Mouse (Mus musculus): ENCODE data around the gene Klhdc8b. TPM values are rescaled to one million over a fixed set of nuclear protein-coding genes. Genes with fewer than 3 reads are reported as not detected.

Klhdc8b gene
- polyA plus RNA-seq, 1 experiment from 2014 or later: 37.8 TPM

DNA sequence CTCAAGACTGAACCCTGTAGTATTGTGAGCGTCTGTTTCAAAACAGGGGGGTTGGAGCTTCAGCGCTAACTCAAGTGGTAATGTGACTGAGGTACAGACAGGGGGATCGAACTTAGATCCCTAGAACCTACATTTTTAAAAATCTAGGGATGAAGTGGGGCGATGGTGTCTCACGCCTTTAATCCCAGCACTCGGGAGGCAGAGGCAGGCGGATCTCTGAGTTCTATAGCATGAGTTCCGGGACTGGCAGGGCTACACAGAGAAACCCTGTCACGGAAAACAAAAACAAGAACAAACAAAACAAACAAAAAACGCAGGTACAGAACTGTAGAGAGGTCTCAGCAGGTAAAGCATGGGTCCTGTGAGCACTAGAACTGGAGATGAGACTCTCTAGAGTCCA, 4.4 kb downstream of the Klhdc8b start:
- Histone ChIP-seq H3K4me1 (peaks cover 22% of the 10 kb centered on the region), H3K27me3 (no peaks in the 10 kb centered on the region), H3K27ac (no peak overlapping the region), H3K9ac (no peak overlapping the region), H3K4me2 (replicated peaks) (no peak overlapping the region), H3K4me3 (no peak overlapping the region), H3K9me3 (no peaks in the 10 kb centered on the region), H3K36me3 (no peaks in the 10 kb centered on the region)
- no peak for ATAC-seq (ENCODE audit: low FRiP score, low read depth)
- 86% methylated on average over 10 of the region's 10 CpGs for WGBS

DNA sequence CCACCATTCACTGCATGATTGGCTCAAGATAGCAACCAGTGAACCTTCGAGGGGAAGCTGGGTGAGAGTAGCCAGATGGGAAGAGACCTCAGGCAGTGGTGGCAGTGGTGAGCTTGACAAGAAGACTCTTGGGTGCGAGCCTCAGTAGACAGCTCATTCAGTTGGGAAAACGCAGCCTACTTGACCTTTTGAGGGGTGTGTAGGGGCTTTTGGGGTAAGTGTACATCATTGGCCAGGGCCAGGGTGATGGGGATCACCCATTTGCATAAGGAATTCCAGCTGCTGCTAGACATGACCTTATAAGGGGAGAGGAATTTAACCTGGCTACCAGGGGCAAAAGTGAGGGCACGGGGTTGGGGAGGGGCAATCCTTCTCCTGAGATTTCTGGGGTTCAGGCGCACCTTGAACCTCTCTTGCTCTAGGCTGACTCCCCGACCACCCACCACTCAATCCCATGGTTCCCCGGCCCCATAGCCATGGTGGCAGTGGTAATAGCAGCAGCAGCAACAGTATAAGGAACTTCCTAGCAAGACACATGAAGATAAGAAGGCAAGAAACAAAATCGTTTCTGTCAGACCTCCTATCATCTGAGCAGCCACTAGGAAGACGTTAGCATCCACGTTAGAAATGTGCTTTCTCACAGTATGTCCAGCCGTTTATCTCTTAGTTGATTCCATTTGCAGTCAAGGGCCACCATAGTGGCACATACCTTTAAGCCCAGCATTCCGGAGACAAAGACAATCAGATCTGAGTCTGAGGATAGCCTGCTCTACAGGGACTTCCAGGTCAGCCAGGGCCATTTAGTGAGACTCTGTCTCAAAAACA, 5.4 kb downstream of the Klhdc8b start:
- no peak overlapping the region for H3K27ac ChIP-seq
- H3K4me1 ChIP-seq: peaks cover 23% of the 10 kb centered on the region
- H3K4me2 ChIP-seq (replicated peaks): no peak overlapping the region
- no peak for ATAC-seq (ENCODE audit: low FRiP score, low read depth)
- no peak overlapping the region for H3K9ac ChIP-seq
- WGBS: 78% methylated on average over 12 of the region's 12 CpGs
- no peaks in the 10 kb centered on the region for H3K9me3 ChIP-seq
- no peak overlapping the region for H3K4me3 ChIP-seq
- no peaks in the 10 kb centered on the region for H3K36me3 ChIP-seq
- no peaks in the 10 kb centered on the region for H3K27me3 ChIP-seq

DNA sequence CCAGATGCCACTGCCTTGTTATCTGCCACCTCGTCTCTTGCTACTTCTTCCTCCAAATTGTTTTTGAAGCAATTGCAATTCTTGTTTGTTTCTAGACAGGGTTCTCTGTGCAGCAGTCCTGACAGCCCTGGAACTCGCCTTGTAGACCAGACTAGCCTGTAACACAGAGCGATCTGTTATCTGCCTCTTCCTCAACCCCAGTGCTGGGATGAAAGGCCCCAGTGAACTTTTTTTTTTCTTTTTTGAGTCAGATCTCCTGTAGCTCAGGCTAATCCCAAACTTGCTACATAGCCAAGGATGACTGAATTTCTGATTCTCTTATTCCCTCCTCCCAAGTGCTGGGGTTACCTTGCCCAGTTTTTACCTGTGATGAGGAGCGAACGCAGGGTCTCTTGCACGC, 7.0 kb downstream of the Klhdc8b start:
- peaks cover 39% of the 10 kb centered on the region for H3K4me1 ChIP-seq
- H3K27me3 ChIP-seq: no peaks in the 10 kb centered on the region
- no peak overlapping the region for H3K4me2 ChIP-seq (replicated peaks)
- no peaks in the 10 kb centered on the region for H3K36me3 ChIP-seq
- no peak overlapping the region for H3K9ac ChIP-seq
- ATAC-seq (ENCODE audit: low FRiP score, low read depth): no peak
- H3K4me3 ChIP-seq: no peak overlapping the region
- H3K27ac ChIP-seq: no peak overlapping the region
- WGBS: 84% methylated on average over 6 of the region's 6 CpGs
- H3K9me3 ChIP-seq: no peaks in the 10 kb centered on the region

DNA sequence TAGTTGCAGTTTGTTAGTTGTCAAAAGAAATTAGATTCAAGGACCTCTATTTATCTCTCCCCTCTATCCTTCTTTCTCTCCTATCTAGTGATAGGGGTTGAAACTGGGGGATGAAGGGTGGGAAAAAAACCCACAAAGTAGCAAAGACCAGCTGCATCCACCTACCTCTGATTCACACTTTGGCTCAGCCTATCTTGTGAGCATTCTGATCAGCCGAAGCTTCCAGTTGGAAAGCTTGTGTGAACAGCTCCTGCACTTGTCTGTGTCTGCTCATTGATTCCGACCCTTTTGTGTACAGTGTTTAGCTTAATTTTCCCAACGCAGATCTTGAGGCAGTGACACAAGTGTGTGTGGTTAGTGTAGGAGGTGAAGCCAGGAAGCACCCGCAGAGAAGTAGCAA, 7.9 kb downstream of the Klhdc8b start:
- H3K4me1 ChIP-seq: peaks cover 41% of the 10 kb centered on the region
- H3K4me2 ChIP-seq (replicated peaks): peak overlapping the region; percentile 77
- peak overlapping the region; percentile 79 for H3K27ac ChIP-seq
- H3K9me3 ChIP-seq: no peaks in the 10 kb centered on the region
- no peak for ATAC-seq (ENCODE audit: low FRiP score, low read depth)
- peak overlapping the region; percentile 63 for H3K4me3 ChIP-seq
- 82% methylated on average over 4 of the region's 4 CpGs for WGBS
- H3K36me3 ChIP-seq: peaks cover 7% of the 10 kb centered on the region
- H3K9ac ChIP-seq: peak overlapping the region; percentile 71
- H3K27me3 ChIP-seq: no peaks in the 10 kb centered on the region

DNA sequence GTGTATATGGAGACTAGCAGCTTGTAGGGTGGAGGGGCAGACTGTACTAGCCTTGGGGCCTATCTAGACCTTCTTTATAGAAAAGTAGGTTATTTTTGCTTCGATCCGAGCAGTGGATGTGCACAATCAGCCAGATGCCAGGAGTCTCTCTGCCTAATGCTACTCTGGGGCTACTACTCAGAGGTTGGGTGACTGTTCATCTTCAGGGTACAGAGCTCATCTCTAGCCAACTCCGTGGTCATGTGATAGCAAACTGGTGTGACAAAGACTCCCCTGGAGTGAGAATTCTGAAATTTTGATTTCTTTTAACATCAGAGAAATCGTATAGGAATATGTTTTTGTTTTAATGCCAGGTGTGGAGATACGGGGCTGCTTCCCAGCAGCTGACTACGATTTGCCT, 8.5 kb downstream of the Klhdc8b start:
- no peaks in the 10 kb centered on the region for H3K9me3 ChIP-seq
- H3K27ac ChIP-seq: peak overlapping the region; percentile 79
- ATAC-seq (ENCODE audit: low FRiP score, low read depth): peak; percentile 2; the same call in 1 of the 2 replicates
- 26% methylated on average over 6 of the region's 6 CpGs for WGBS
- peaks cover 12% of the 10 kb centered on the region for H3K36me3 ChIP-seq
- H3K4me1 ChIP-seq: peaks cover 41% of the 10 kb centered on the region
- H3K9ac ChIP-seq: peak overlapping the region; percentile 71
- H3K4me2 ChIP-seq (replicated peaks): peak overlapping the region; percentile 77
- no peaks in the 10 kb centered on the region for H3K27me3 ChIP-seq
- H3K4me3 ChIP-seq: peak overlapping the region; percentile 63

DNA sequence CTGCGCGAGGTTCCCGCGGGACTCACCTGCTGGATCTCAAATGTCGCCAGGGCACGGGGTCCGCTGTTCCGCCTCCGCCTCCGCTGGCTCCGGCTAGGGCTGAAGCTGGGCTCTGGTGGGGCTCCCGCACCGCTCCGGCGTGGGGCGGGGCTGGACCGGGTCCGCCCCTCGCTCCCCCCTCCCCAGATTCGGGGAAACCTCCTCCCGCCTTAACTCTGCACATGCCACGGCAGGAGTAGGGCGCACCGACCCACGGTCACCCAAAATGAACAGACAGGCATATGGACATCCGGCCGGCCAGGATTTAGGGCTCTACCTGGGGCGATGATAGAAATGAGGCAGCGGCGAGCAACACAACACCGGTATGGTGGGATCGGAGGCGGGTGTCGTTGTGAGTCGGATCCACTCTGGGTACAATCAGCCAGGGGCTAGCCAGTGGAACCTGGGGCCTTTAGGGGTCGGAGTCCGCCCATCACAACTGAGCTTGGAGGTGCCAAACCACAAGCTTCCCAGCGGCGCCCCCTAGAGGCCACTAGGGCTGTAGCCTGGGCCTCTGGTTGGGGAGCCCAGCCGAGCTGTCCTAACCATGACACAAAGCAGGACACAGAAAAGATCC, 9.0 kb downstream of the Klhdc8b start:
- H3K27me3 ChIP-seq: no peaks in the 10 kb centered on the region
- H3K4me3 ChIP-seq: peak overlapping the region; percentile 63
- H3K9ac ChIP-seq: peak overlapping the region; percentile 71
- H3K4me1 ChIP-seq: peaks cover 41% of the 10 kb centered on the region
- ATAC-seq (ENCODE audit: low FRiP score, low read depth): peak; percentile 94
- WGBS: under 1% methylated on average over 39 of the region's 40 CpGs
- H3K27ac ChIP-seq: peak overlapping the region; percentile 79
- peaks cover 17% of the 10 kb centered on the region for H3K36me3 ChIP-seq
- H3K9me3 ChIP-seq: no peaks in the 10 kb centered on the region
- peak overlapping the region; percentile 77 for H3K4me2 ChIP-seq (replicated peaks)

DNA sequence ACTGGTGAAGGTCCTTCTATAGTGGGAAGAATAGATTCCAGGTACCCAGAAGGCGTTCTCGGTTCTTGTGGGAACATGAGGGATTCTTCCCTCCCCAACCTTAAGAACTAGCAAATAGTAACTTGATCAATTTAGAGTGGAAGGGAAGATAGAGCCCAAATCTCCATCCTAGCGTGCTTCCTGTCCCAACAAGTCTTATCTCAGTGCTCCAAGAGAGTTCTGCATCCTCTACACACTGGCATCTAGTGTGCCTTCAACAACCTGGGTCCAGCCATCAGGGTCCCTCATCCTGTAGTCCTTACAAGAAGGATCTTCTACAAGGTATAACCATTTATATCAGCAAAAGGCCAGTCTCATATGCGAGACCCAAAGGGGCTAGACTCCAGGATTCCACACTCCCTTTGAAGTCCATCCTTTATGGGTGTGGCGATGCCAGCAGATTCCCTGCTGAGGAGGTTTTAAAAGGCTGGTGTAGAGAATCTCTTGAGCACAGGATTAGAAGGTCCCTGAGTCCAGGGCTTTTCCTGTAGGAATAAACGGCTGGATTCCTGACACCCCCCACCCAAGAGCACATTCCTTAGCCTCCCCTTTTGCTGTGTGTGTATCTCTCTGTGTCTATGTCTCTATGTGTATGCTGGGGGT, 9.7 kb downstream of the Klhdc8b start:
- ATAC-seq (ENCODE audit: low FRiP score, low read depth): no peak
- H3K27ac ChIP-seq: peak overlapping the region; percentile 79
- no peaks in the 10 kb centered on the region for H3K9me3 ChIP-seq

DNA sequence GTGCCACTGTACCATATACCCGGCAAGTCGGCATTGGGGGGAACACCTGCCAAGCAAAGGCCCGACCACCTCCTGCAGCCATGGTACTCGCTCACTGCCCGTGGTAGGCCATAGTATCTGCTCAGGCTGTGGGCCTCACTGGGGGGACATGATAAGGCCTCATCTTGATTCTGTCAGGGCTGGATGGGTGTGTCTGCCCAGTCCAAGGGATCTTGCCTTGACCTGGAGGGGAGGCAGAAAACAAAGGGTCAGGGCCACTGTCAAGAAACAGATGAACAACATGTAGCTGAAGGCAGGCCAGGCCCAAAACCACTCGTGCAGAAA, 10.2 kb downstream of the Klhdc8b start:
- Histone ChIP-seq H3K27ac (peak overlapping the region; percentile 79), H3K4me1 (peaks cover 41% of the 10 kb centered on the region), H3K4me2 (replicated peaks) (peak overlapping the region; percentile 77), H3K4me3 (peak overlapping the region; percentile 63), H3K9ac (peak overlapping the region; percentile 71), H3K36me3 (peaks cover 18% of the 10 kb centered on the region), H3K27me3 (no peaks in the 10 kb centered on the region), H3K9me3 (no peaks in the 10 kb centered on the region)
- 81% methylated on average over 6 of the region's 6 CpGs for WGBS
- no peak for ATAC-seq (ENCODE audit: low FRiP score, low read depth)

More for the DNA sequence above, 9.7 kb downstream of the Klhdc8b start:
- peak overlapping the region; percentile 71 for H3K9ac ChIP-seq
- peaks cover 41% of the 10 kb centered on the region for H3K4me1 ChIP-seq
- H3K36me3 ChIP-seq: peaks cover 18% of the 10 kb centered on the region
- H3K27me3 ChIP-seq: no peaks in the 10 kb centered on the region
- peak overlapping the region; percentile 63 for H3K4me3 ChIP-seq
- WGBS: 44% methylated on average over 6 of the region's 6 CpGs
- peak overlapping the region; percentile 77 for H3K4me2 ChIP-seq (replicated peaks)

DNA sequence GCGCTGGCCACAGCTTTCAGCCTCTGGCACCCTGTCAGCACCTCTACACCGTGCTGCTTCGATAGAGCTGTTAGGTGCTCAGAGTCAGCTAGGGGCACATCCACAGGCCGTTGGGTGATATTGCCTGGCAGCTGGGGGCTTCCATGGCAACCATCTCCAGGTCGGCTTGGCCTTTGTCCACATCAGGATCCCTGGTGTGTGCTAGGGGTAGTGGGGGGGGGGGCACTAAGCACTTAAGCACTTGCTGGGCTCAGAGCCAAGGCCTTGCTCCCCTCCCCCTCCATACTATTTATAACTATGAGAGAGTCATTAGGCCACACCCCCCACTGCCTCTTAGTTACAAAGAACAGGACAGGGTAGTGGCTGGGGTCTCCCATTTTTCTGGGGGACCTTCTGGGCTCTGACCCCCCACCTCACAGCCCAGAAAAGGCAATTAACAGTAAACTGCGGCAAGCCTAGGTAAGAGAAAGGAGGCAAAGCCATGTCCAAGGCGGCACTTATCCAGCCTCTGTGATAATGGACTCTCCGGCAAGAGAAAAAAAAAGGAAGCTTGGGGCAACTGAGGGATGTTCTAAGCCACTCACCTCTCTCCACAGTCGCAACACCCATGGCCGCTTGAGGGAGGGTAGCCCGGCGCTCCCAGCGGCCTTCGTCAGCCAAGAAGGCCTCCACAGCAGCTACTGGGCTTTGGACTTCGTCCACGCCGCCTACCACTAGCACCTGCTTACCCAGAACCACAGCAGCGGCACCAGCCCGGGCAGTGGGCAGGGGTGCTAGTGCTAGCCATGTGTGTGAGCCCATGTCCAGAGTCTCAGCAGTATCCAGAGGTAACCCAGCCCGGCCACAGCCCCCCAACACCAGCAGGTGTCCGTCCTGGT, 10.8 kb downstream of the Klhdc8b start:
- 62% methylated on average over 21 of the region's 21 CpGs for WGBS
- peak overlapping the region; percentile 71 for H3K9ac ChIP-seq

DNA sequence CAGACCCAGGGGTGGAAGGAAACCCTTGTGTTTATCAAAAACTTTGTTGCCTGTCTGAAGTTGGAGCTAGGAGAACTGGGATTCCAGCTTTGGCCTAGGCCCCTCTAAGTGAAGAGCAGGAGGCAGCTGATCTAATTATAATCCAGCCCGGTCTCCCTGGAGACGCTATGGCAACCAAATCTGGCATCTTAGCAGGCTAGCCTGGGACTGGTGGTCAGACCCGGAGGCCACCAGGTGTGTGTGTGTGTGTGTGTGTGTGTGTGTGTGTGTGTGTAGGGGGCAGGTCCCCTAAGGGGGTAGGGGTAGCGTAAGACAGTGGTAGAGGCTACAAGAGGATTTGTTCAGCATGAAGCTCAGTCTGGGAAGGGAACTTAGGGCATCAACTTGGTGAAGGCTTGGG, 11.5 kb downstream of the Klhdc8b start:
- H3K4me2 ChIP-seq (replicated peaks): peak overlapping the region; percentile 77
- H3K9me3 ChIP-seq: no peaks in the 10 kb centered on the region
- peak overlapping the region; percentile 27 for H3K9ac ChIP-seq
- H3K4me3 ChIP-seq: peak overlapping the region; percentile 63; the same call in 1 of the 2 replicates
- peak overlapping the region; percentile 73; the same call in 1 of the 2 replicates for H3K27ac ChIP-seq
- peaks cover 18% of the 10 kb centered on the region for H3K36me3 ChIP-seq
- peak; percentile 2; the same call in 1 of the 2 replicates for ATAC-seq (ENCODE audit: low FRiP score, low read depth)
- H3K27me3 ChIP-seq: no peaks in the 10 kb centered on the region
- H3K4me1 ChIP-seq: peaks cover 51% of the 10 kb centered on the region
- WGBS: 56% methylated on average over 4 of the region's 4 CpGs

More for the DNA sequence above, 10.8 kb downstream of the Klhdc8b start:
- ATAC-seq (ENCODE audit: low FRiP score, low read depth): peak; percentile 29
- H3K4me3 ChIP-seq: peak overlapping the region; percentile 63
- H3K27ac ChIP-seq: peak overlapping the region; percentile 73
- H3K4me2 ChIP-seq (replicated peaks): peak overlapping the region; percentile 77
- H3K9me3 ChIP-seq: no peaks in the 10 kb centered on the region
- no peaks in the 10 kb centered on the region for H3K27me3 ChIP-seq
- H3K4me1 ChIP-seq: peaks cover 47% of the 10 kb centered on the region
- peaks cover 18% of the 10 kb centered on the region for H3K36me3 ChIP-seq

DNA sequence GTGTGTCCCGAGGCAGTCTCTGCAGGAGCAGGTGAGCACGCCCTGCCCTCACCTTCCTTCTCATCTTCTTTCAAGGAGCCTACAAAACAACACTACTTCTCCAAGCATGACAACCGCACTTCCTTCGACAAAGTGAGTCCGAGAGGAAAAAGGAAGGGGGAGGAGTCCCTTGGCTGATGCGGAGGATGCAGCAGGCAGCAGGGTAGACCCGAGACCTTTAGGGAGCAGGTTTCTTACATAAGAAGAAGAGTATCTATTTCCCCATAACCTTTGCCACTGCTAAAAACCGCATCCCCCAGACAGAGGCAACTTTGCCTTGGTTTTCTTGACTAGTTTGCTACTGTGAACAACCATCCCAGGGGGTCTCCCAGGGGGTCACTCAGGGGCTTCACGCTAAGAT, 16.3 kb downstream of the Klhdc8b start:
- Histone ChIP-seq H3K4me2 (replicated peaks) (no peak overlapping the region), H3K27me3 (no peaks in the 10 kb centered on the region), H3K4me1 (peaks cover 20% of the 10 kb centered on the region), H3K36me3 (peaks cover 18% of the 10 kb centered on the region), H3K9ac (no peak overlapping the region), H3K9me3 (no peaks in the 10 kb centered on the region), H3K4me3 (no peak overlapping the region), H3K27ac (no peak overlapping the region)
- no peak for ATAC-seq (ENCODE audit: low FRiP score, low read depth)
- WGBS: 66% methylated on average over 9 of the region's 9 CpGs
